Mouse (Mus musculus) stomach, postnatal 0 days (tissue): ENCODE data around the gene Gm11639. TPM values are rescaled to one million over a fixed set of nuclear protein-coding genes. Genes with fewer than 3 reads are reported as not detected.
"Not testable (repeated sequence)": the region's sequence is repeated elsewhere in the genome, so short reads cannot be mapped to it uniquely, and the experiment has no call there.

ENCODE experiments used
- ATAC-seq: fragments of 200-750 bp; cut with Nextera tagmentation; 2 replicates; pipeline ENCODE4 v1.8.0; 2017; ENCODE audit not compliant: low FRiP score, low TSS enrichment
- DNase-seq: peaks from one replicate; pipeline ENCODE4 v3.0.0-alpha.2; 2016; ENCODE audit warnings: low spot score
- H3K27ac ChIP-seq: fragments of 300-500 bp; sonication (generic); replicated peaks from 2 replicates; pipeline ENCODE4 v1.5.1; 2014; ENCODE audit warnings: mild to moderate bottlenecking, control low read depth
- H3K27me3 ChIP-seq: fragments of 300-500 bp; sonication (generic); 2 replicates; pipeline ENCODE4 v1.6.1; 2014; ENCODE audit warnings: low read length; ENCODE audit not compliant: control insufficient read depth, insufficient read depth
- H3K36me3 ChIP-seq: fragments of 300-500 bp; sonication (generic); 2 replicates; pipeline ENCODE4 v1.6.1; 2014; ENCODE audit warnings: low read length, mixed read lengths; ENCODE audit not compliant: control insufficient read depth, insufficient read depth
- H3K4me1 ChIP-seq: fragments of 300-500 bp; sonication (generic); replicated peaks from 2 replicates; pipeline ENCODE4 v1.6.1; 2014; ENCODE audit warnings: antibody characterized with exemption; ENCODE audit not compliant: control insufficient read depth, insufficient read depth
- H3K4me2 ChIP-seq: fragments of 300-500 bp; sonication (generic); replicated peaks from 2 replicates; pipeline ENCODE4 v1.6.1; 2014; ENCODE audit warnings: low read depth, mild to moderate bottlenecking, control low read depth, moderate library complexity
- H3K4me3 ChIP-seq: fragments of 300-500 bp; sonication (generic); 2 replicates; pipeline ENCODE4 v1.5.1; 2014; ENCODE audit warnings: low read depth, low read length, control low read depth
- H3K9ac ChIP-seq: fragments of 300-500 bp; sonication (generic); 2 replicates; pipeline ENCODE4 v1.6.1; 2014; ENCODE audit warnings: mild to moderate bottlenecking, low read length, control low read depth, mixed read lengths
- H3K9me3 ChIP-seq: fragments of 300-500 bp; sonication (generic); 2 replicates; pipeline ENCODE4 v1.6.1; 2016; ENCODE audit warnings: low read length; ENCODE audit not compliant: control insufficient read depth
- CTCF ChIP-seq: IDR thresholded peaks from 2 replicates; pipeline ENCODE4 v1.5.1; 2016; ENCODE audit warnings: antibody characterized with exemption, low read depth, mild to moderate bottlenecking, moderate library complexity
- EP300 ChIP-seq: optimal IDR thresholded peaks from 2 replicates; pipeline ENCODE3; 2016; ENCODE audit warnings: antibody characterized with exemption
- WGBS: fragments of 180-500 bp; shearing (Covaris S2); extraction: QIAGEN DNeasy Blood & Tissue Kit; methylation state at CpG from one replicate; pipeline ENCODE4 v1.1.7; 2014; 5-methylcytosine and 5-hydroxymethylcytosine counted together
- polyA plus RNA-seq: library from polyadenylated mRNA; unstranded; fragments of >200 nt; fragmentation: Nextera tagmentation; extraction: Ambion mirVana; gene quantifications from 2 replicates; pipeline ENCODE4 v1.2.1, GENCODE M21; 2015

Gene Gm11639
- polyA plus RNA-seq, 1 experiment from 2014 or later: 0.01 TPM

DNA sequence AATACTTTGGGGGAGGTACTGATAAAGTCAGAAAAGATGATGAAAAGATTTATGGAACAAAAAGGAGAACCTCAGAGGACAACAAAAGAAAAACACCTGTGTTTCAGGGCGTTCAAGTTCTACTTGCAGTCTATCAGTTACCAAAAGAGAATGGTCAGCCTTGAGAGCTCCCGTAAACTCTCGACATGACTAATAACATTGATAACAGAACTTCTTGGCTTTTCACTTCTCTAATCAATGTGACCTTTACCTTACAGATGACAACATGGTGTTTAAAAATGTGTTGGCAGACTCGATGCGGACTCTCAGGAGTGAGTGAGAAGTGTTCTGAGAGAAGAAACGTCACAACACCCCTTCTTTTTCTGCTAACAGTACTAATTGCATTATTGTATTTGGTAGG lies 344.7 kb downstream of the Gm11639 start:
- TF ChIP-seq EP300: no peak
- no peak for TF ChIP-seq CTCF
- 46% methylated on average over 6 of the region's 6 CpGs for WGBS
- Histone ChIP-seq H3K9ac (no peak overlapping the region), H3K4me3 (no peak overlapping the region), H3K4me2 (no peak overlapping the region), H3K4me1 (no peaks in the 10 kb centered on the region; the same call in 1 of the 2 replicates), H3K27ac (no peak overlapping the region), H3K36me3 (no peaks in the 10 kb centered on the region), H3K9me3 (no peaks in the 10 kb centered on the region), H3K27me3 (no peaks in the 10 kb centered on the region)
- ATAC-seq (peak; percentile 66; the same call in 1 of the 2 replicates), DNase-seq (no peak)

DNA sequence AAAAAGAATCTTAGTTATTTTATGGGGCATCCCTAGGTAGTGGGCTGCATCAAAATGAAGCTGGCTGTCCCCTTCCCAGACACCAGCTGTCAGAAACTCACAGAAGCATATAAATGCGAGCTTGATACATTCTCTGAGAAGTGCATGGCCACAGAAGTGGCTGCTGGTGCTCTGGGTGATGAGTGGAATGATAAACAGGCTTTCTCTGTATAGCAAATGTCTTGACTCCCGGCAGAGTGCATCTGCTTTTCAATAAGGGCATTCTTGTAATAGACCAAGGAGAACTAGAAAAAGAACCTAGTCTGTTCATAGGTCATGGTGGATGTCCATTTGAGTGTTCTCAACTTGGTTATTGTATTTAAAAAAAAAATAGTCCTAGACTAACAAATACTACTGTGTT lies 345.6 kb downstream of the Gm11639 start:
- no peak for ATAC-seq
- 53% methylated on average over 2 of the region's 2 CpGs for WGBS

DNA sequence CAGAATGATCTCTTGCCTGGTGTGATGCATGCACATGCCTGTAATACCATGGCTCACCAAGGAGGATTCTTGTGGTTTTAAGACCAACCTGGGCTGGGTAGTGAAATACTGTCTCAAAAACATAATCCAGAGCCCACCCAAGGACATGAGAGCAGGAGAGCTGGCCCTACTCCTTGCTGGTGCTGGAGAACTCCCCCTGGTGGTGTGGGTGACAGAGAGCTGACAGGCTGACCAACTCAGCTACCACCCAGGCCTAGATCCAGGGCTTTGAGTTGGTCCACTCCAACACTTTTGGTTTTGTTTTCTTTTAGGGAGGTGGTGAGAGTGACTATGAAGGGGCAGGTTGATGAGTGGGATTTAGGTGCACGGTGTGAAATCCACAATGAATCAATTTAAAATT lies 349.6 kb downstream of the Gm11639 start:
- 82% methylated on average over 1 of the region's 1 CpGs for WGBS

More for the DNA sequence above, 345.6 kb downstream of the Gm11639 start:
- no peaks in the 10 kb centered on the region for H3K27me3 ChIP-seq
- TF ChIP-seq CTCF (no peak), EP300 (no peak)
- no peak overlapping the region for H3K4me2 ChIP-seq
- no peak overlapping the region for H3K9ac ChIP-seq
- H3K36me3 ChIP-seq: no peaks in the 10 kb centered on the region
- no peak overlapping the region for H3K27ac ChIP-seq
- H3K4me1 ChIP-seq: no peaks in the 10 kb centered on the region; the same call in 1 of the 2 replicates
- H3K4me3 ChIP-seq: no peak overlapping the region
- no peak for DNase-seq
- no peaks in the 10 kb centered on the region for H3K9me3 ChIP-seq

DNA sequence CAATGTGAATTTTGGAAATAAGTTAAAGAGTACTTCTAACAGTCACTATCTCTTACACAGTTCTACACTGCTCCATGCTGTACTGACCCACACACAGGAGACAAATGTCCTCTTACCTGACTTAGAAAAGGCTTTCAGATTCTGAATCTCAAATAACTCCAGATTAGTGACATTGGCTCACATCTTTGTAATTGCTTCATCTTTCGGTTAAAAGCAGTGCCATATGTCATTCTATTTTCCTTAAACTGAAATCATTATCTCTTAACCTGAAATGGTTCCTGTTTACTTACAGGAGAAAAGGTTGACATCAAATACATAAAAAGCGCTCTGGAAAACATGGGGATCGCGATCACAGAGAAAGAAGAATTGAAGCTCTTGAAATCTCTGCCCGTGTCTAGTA lies 377.8 kb downstream of the Gm11639 start, which contains the start of gene Efcab3:
Gene Efcab3, plus strand, starts transcription at position 301 of the 400 bp plus-strand sequence.
- no peaks in the 10 kb centered on the region for H3K36me3 ChIP-seq
- no peak for TF ChIP-seq EP300
- TF ChIP-seq CTCF: no peak
- ATAC-seq (no peak), DNase-seq (no peak)
- no peaks in the 10 kb centered on the region for H3K27me3 ChIP-seq
- 87% methylated on average over 5 of the region's 5 CpGs for WGBS
- H3K9me3 ChIP-seq: no peaks in the 10 kb centered on the region
- H3K9ac ChIP-seq: no peak within 1 kb of the TSS
- H3K4me3 ChIP-seq: no peak within 1 kb of the TSS
- no peaks in the 10 kb centered on the region for H3K4me1 ChIP-seq
- no peak within 1 kb of the TSS for H3K27ac ChIP-seq
- H3K4me2 ChIP-seq: no peak within 1 kb of the TSS

More for the DNA sequence above, 349.6 kb downstream of the Gm11639 start:
- Histone ChIP-seq H3K9ac (no peak overlapping the region), H3K4me2 (no peak overlapping the region), H3K27ac (no peak overlapping the region), H3K4me1 (no peaks in the 10 kb centered on the region), H3K36me3 (no peaks in the 10 kb centered on the region), H3K27me3 (no peaks in the 10 kb centered on the region), H3K4me3 (no peak overlapping the region), H3K9me3 (no peaks in the 10 kb centered on the region)
- DNase-seq (no peak), ATAC-seq (no peak)
- TF ChIP-seq EP300 (no peak), CTCF (peak; percentile 17)

DNA sequence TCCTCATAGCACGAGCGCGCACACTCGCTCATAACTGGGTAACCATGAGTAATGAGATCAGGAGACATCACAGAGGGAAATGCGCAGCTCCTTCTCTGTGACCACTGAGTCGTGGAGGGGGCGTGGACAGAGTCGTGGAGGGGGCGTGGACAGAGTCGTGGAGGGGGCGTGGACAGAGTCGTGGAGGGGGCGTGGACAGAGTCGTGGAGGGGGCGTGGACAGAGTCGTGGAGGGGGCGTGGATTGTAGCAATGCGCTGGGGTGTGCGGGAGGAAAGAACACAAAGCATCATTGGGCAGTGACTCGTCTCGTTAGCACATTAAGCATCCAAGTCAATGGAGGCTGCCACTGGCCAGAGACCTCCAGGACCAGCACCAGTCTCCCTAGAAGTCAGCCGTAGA lies 426.9 kb downstream of the Gm11639 start:
- not testable (repeated sequence) for H3K9ac ChIP-seq, H3K9me3 ChIP-seq, DNase-seq, H3K4me3 ChIP-seq, H3K4me1 ChIP-seq, ATAC-seq, H3K27me3 ChIP-seq, H3K36me3 ChIP-seq, H3K4me2 ChIP-seq, H3K27ac ChIP-seq
- WGBS: 82% methylated on average over 19 of the region's 22 CpGs

DNA sequence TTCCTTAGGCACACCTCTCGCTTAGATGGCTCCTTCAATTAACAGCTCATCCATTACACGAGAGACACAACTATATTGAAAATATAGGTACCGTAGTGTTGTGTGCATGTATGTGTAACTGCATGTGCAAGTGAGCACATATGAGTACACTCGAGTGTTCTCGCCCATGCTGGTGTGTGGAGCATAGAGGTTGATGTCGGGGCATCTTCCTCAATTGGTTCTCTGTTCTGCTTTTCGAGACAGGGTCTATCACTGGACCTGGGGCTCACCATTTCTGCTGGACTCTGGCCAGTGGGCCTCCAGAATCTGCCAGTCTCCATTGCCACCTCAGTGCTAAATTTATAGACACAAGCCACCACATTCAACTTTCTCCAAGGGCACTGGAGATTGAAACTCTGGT lies 432.3 kb downstream of the Gm11639 start:
- Histone ChIP-seq H3K27ac (no peak overlapping the region), H3K4me1 (no peaks in the 10 kb centered on the region), H3K4me3 (no peak overlapping the region), H3K9me3 (no peaks in the 10 kb centered on the region), H3K27me3 (no peaks in the 10 kb centered on the region), H3K4me2 (no peak overlapping the region), H3K36me3 (no peaks in the 10 kb centered on the region), H3K9ac (no peak overlapping the region)
- TF ChIP-seq CTCF: no peak
- TF ChIP-seq EP300: no peak
- 87% methylated on average over 7 of the region's 7 CpGs for WGBS
- DNase-seq (no peak), ATAC-seq (no peak)
